Mouse (Mus musculus): ENCODE measurements around the gene Snrpf. TPM values are rescaled to one million over a fixed set of nuclear protein-coding genes. Genes with fewer than 3 reads are reported as not detected.
A peak's percentile ranks its signal among the peaks of the same experiment; 100 is the strongest.

Snrpf gene
- polyA plus RNA-seq, 1 experiment from 2014 or later, result 74.5 TPM

DNA sequence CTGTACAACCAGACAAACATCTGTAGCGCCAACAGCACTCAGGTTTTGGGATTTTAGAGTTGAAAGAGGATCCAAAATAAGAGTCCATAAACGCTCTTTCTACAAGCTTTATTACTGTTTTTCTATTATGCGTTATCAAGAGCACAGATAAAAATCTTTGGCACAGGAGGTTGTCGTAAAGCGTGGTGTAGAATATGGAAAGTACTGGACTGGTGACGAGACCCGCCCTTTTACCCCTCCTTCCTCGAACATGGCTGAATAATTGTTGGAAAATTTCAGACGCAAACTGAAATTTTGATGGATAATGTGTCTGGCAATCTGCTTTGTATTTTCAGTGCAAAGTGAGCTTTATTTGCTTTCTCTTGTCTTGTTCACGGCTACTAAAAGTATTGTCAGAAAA lies 34.6 kb upstream of the Snrpf start:
- H3K4me1 ChIP-seq (replicated peaks; ENCODE audit: control insufficient read depth, insufficient read depth), result no peaks in the 10 kb centered on the region
- H3K36me3 ChIP-seq (ENCODE audit: control insufficient read depth, insufficient read depth, low read length), result no peaks in the 10 kb centered on the region
- no peaks in the 10 kb centered on the region for H3K9me3 ChIP-seq (ENCODE audit: control insufficient read depth, low read length)
- no peak for ATAC-seq (ENCODE audit: low FRiP score, low TSS enrichment)
- H3K27me3 ChIP-seq (ENCODE audit: control insufficient read depth, insufficient read depth, low read length), result no peaks in the 10 kb centered on the region
- peak overlapping the region; percentile 31; the same call in 1 of the 2 replicates for H3K4me2 ChIP-seq (replicated peaks; ENCODE audit: low read depth)
- H3K9ac ChIP-seq (ENCODE audit: low read length), result no peak overlapping the region
- DNase-seq (ENCODE audit: low spot score), result no peak
- no peak overlapping the region for H3K27ac ChIP-seq (replicated peaks)
- TF ChIP-seq EP300 (optimal IDR thresholded peaks at IDR 0.05), result no peak
- TF ChIP-seq CTCF (IDR thresholded peaks at IDR 0.05; ENCODE audit: low read depth), result no peak
- no peak overlapping the region for H3K4me3 ChIP-seq (ENCODE audit: low read depth, low read length)
- WGBS, result 36% methylated on average over 10 of the region's 10 CpGs

DNA sequence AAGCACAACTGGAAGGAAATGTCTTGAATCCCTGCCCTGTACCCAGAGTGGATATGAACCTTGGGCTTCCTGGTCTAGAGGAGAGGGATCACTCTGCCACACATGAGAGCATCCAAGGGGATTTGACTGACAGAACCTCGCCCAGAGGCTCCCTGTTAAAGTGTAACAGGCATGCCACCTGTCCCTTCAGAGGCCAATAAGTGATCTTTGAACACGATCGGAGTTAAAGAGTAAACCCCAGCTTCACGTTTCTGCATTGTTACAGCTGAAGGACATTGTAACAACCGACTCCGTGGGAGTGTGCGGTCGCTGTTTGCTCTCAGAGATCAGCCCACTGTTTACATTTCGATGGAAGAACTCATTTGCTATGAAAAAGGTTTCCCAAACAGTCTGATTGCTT lies 34.2 kb upstream of the Snrpf start:
- WGBS, result 20% methylated on average over 9 of the region's 9 CpGs
- Histone ChIP-seq H3K27ac (replicated peaks) (no peak overlapping the region), H3K9me3 (ENCODE audit: control insufficient read depth, low read length) (no peaks in the 10 kb centered on the region), H3K4me1 (replicated peaks; ENCODE audit: control insufficient read depth, insufficient read depth) (no peaks in the 10 kb centered on the region), H3K4me3 (ENCODE audit: low read depth, low read length) (no peak overlapping the region), H3K36me3 (ENCODE audit: control insufficient read depth, insufficient read depth, low read length) (no peaks in the 10 kb centered on the region), H3K9ac (ENCODE audit: low read length) (0 out of 2 replicates have a peak overlapping the region, but pooled peaks have one; percentile 28), H3K4me2 (replicated peaks; ENCODE audit: low read depth) (peak overlapping the region; percentile 31; the same call in 1 of the 2 replicates), H3K27me3 (ENCODE audit: control insufficient read depth, insufficient read depth, low read length) (no peaks in the 10 kb centered on the region)
- TF ChIP-seq CTCF (IDR thresholded peaks at IDR 0.05; ENCODE audit: low read depth) (no peak), EP300 (optimal IDR thresholded peaks at IDR 0.05) (no peak)
- no peak for ATAC-seq (ENCODE audit: low FRiP score, low TSS enrichment)
- DNase-seq (ENCODE audit: low spot score), result no peak

DNA sequence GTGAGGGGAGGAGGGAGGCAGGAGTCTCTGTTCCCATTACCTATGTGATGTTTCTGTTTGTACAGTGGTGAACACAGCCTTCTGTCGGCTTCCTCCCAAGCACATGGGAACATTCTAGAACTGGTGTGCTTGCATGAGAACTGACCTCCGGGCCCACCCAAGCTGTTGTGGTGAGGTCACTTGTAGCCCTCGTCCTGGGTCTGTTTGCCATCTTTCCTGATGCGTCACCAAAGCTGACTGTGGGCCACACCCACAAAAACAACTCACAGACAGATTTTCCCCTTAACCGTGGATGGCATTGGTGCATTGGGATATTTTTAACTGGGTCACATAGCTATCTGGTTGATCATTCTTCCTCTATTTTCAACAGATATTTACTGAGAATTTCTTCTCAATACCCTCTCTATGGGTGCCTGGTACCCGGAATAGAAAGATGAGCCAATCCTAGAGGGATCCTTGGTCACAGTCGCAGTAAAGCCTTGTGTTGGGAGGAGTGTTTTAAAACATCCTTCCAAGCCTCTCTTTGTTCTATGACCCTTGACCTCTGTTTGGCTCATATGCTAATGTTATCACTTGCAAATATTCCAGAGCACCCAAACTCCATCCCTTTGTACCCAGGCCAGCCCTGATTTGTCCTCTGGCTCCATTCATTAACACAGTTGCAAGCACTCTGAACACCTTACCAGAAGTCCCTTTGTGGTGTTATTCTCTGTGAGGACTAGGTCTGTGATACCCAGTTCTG lies 31.1 kb upstream of the Snrpf start:
- Histone ChIP-seq H3K36me3 (ENCODE audit: control insufficient read depth, insufficient read depth, low read length) (no peaks in the 10 kb centered on the region), H3K27ac (replicated peaks) (no peak overlapping the region), H3K4me1 (replicated peaks; ENCODE audit: control insufficient read depth, insufficient read depth) (no peaks in the 10 kb centered on the region), H3K9me3 (ENCODE audit: control insufficient read depth, low read length) (no peaks in the 10 kb centered on the region), H3K4me3 (ENCODE audit: low read depth, low read length) (no peak overlapping the region), H3K27me3 (ENCODE audit: control insufficient read depth, insufficient read depth, low read length) (no peaks in the 10 kb centered on the region), H3K9ac (ENCODE audit: low read length) (no peak overlapping the region), H3K4me2 (replicated peaks; ENCODE audit: low read depth) (no peak overlapping the region)
- ATAC-seq (ENCODE audit: low FRiP score, low TSS enrichment) (peak; percentile 90), DNase-seq (ENCODE audit: low spot score) (peak; percentile 48)
- 50% methylated on average over 7 of the region's 7 CpGs for WGBS
- TF ChIP-seq CTCF (IDR thresholded peaks at IDR 0.05; ENCODE audit: low read depth), result no peak
- TF ChIP-seq EP300 (optimal IDR thresholded peaks at IDR 0.05), result no peak

DNA sequence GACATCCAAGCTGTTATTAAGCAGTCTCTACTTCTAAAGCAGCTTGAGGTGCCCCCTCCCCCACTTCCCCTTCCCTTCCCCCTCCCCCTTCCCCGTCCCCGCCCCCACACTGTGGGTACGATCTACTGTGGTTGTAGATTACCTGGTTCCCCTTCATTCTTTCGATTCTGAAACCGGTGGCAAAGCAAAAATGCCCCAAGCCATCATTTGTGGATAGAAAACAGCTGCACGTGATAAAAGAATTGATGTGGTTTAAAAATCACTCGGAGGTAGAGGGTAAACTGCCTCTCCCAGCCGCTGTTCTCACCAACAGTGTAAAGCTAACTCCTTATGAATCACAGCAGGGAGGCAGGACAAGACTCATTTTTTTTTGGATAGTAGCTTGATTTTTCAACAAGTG lies 25.3 kb upstream of the Snrpf start:
- no peaks in the 10 kb centered on the region for H3K9me3 ChIP-seq (ENCODE audit: control insufficient read depth, low read length)
- H3K27ac ChIP-seq (replicated peaks), result no peak overlapping the region
- H3K36me3 ChIP-seq (ENCODE audit: control insufficient read depth, insufficient read depth, low read length), result no peaks in the 10 kb centered on the region
- no peak overlapping the region for H3K4me3 ChIP-seq (ENCODE audit: low read depth, low read length)
- WGBS, result 59% methylated on average over 8 of the region's 8 CpGs
- no peak overlapping the region for H3K4me2 ChIP-seq (replicated peaks; ENCODE audit: low read depth)
- H3K9ac ChIP-seq (ENCODE audit: low read length), result no peak overlapping the region
- TF ChIP-seq EP300 (optimal IDR thresholded peaks at IDR 0.05) (no peak), CTCF (IDR thresholded peaks at IDR 0.05; ENCODE audit: low read depth) (no peak)
- DNase-seq (ENCODE audit: low spot score), result no peak
- no peak for ATAC-seq (ENCODE audit: low FRiP score, low TSS enrichment)
- no peaks in the 10 kb centered on the region for H3K4me1 ChIP-seq (replicated peaks; ENCODE audit: control insufficient read depth, insufficient read depth)
- H3K27me3 ChIP-seq (ENCODE audit: control insufficient read depth, insufficient read depth, low read length), result no peaks in the 10 kb centered on the region

DNA sequence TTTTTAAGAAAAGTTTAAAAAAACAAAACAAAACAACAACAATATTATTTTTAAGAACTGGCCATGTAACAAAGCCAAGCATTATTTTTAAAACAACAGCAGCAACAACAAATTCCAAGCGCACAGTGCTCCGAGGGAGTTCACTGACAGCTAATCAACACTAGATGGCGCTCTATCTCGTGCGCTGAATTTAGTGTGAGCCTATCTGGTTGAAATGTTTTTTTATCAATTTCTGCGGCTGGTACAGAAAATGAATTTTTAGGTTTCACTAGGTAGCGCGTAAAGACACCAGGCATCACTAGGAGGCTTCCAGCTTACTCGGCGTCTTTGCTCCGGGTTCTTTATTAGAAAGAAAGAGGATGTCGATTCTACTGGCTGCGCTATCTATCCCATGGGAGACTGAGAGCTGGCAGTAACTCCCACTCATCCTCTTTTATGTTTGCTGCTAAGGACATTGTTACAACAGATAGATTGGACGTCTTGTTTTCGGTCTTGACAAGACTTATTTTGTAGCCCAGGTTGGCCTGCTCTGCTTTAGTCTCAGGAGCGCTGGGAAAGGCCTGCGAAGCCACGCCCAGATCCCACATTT lies 22.0 kb upstream of the Snrpf start:
- DNase-seq (ENCODE audit: low spot score), result peak; percentile 36
- Histone ChIP-seq H3K9me3 (ENCODE audit: control insufficient read depth, low read length) (no peaks in the 10 kb centered on the region), H3K27ac (replicated peaks) (no peak overlapping the region), H3K4me3 (ENCODE audit: low read depth, low read length) (no peak overlapping the region), H3K4me2 (replicated peaks; ENCODE audit: low read depth) (no peak overlapping the region; the same call in 1 of the 2 replicates), H3K36me3 (ENCODE audit: control insufficient read depth, insufficient read depth, low read length) (no peaks in the 10 kb centered on the region), H3K4me1 (replicated peaks; ENCODE audit: control insufficient read depth, insufficient read depth) (no peaks in the 10 kb centered on the region), H3K27me3 (ENCODE audit: control insufficient read depth, insufficient read depth, low read length) (no peaks in the 10 kb centered on the region), H3K9ac (ENCODE audit: low read length) (no peak overlapping the region)
- WGBS, result 43% methylated on average over 18 of the region's 18 CpGs
- TF ChIP-seq CTCF (IDR thresholded peaks at IDR 0.05; ENCODE audit: low read depth), result peak; percentile 93
- TF ChIP-seq EP300 (optimal IDR thresholded peaks at IDR 0.05), result no peak
- peak; percentile 26; the same call in 1 of the 2 replicates for ATAC-seq (ENCODE audit: low FRiP score, low TSS enrichment)

DNA sequence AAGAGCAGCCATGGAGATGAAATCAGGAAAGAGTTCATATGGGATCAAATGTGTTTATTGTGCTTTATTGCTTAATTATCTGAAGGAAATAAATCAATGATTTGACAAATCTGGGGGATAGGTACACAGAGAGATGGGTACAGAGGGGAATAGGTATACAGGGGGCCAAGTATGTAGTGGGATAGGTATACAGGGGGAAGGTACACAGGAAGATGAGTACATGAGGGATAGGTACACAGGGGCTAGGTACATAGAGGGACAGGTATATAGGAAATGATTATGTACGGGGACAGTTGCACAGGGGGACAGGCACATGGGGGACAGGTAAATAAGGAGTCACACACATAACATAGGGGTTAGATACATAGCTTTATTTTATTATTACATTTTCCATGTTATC lies 21.4 kb upstream of the Snrpf start:
- no peak for ATAC-seq (ENCODE audit: low FRiP score, low TSS enrichment)
- H3K4me2 ChIP-seq (replicated peaks; ENCODE audit: low read depth), result no peak overlapping the region
- H3K4me1 ChIP-seq (replicated peaks; ENCODE audit: control insufficient read depth, insufficient read depth), result no peaks in the 10 kb centered on the region
- DNase-seq (ENCODE audit: low spot score), result no peak
- H3K4me3 ChIP-seq (ENCODE audit: low read depth, low read length), result no peak overlapping the region
- H3K9ac ChIP-seq (ENCODE audit: low read length), result no peak overlapping the region
- no peaks in the 10 kb centered on the region for H3K36me3 ChIP-seq (ENCODE audit: control insufficient read depth, insufficient read depth, low read length)
- TF ChIP-seq CTCF (IDR thresholded peaks at IDR 0.05; ENCODE audit: low read depth) (no peak), EP300 (optimal IDR thresholded peaks at IDR 0.05) (no peak)
- no peak overlapping the region for H3K27ac ChIP-seq (replicated peaks)
- H3K27me3 ChIP-seq (ENCODE audit: control insufficient read depth, insufficient read depth, low read length), result no peaks in the 10 kb centered on the region
- H3K9me3 ChIP-seq (ENCODE audit: control insufficient read depth, low read length), result no peaks in the 10 kb centered on the region
- 91% methylated on average over 1 of the region's 1 CpGs for WGBS
